Mouse (Mus musculus): Measurements from ENCODE around the gene Tmem132c.

Gene Tmem132c

DNA sequence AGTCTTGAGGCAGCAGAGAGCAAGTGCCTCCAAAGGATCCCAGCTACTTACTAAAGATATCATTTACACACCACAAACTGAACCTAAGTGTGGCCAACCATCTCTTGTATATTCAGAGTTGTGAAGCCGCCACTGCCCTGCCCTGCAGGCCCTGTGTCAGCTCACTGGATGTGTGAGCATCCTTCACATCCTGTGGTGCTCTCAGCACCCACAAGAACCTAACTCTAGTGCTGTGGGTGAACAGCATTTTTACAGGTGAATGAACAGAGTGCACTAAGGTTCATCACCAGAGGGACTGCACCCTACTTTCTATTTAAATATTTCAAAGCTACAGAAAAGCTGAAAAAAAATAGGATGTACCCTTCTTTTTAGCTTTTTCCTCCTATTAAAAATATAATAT lies 370.3 kb downstream of the Tmem132c start:
- no peak for DNase-seq

DNA sequence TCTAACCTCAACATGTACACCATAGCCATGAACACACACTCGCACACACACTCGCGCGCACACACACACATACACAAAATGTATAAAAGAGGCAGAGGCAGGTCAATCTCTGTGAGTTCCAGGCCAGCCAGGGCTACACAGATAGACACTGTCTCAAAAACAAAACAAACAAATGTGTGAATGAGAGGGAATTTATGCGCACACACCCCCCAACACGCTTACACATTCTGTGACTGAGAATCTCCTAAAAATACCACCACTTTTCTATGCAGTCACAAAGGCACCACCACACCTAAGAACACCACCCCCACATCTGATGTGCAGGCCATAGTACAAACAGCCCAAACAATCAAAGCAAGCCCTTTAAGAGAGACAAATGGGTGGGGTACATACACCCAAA lies 370.8 kb downstream of the Tmem132c start:
- no peak for DNase-seq
